Mouse (Mus musculus): Measurements from ENCODE around the gene Olfr832. TPM values are rescaled to one million over a fixed set of nuclear protein-coding genes. Genes with fewer than 3 reads are reported as not detected.

Olfr832 gene
- not detected in 2 replicates for polyA plus RNA-seq (2012; rRNA removed)

DNA sequence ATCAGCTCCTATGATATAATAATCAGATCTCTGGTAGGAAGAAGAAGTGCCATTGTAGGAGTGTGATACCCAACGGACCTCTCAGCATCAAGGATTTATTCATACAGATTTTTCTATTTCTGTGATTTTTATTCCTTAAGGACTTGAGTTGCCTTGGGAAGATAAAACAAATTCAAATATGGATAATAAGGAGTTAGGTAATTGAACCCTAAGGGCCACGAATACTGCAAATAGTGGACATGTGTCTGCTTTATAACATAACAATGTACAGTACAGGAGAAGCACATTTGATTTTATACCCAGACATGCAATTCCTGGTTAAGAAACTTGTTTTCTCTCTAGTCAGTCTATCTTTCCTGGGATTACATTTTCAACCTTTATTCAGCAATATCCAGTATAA lies at the start of gene Olfr832:
Gene Olfr832 (plus strand): TSS at position 301 of the 400 bp plus-strand sequence.

DNA sequence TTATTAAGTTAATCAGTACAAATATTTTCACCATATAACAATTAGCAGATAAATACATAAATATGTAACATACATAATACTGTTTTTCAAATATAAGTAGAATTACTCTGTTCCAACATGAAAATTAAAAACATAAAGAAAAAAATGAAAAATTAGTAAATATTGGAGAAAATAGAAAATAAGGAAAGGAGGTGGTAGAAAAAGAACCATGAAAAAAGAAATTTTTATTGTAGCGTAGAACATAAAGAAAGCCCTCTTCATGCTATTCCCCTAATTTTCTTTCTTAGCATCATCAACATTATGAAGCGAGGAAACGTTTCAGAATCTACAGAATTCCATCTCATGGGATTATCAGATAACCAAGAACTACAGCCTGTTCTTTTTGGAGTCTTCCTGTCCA lies 50.8 kb downstream of the Olfr832 start, which contains the start of gene Olfr834:
Gene Olfr834 (plus strand): TSS at position 301 of the 400 bp plus-strand sequence.

Other genes starting within 250 kb of the Olfr832 start
- gene Olfr24, start 173.1 kb upstream of the Olfr832 start, polyA plus RNA-seq (2012; rRNA removed) = not detected in 2 replicates
- not detected in 2 replicates for gene Olfr828, start 117.6 kb upstream of the Olfr832 start, polyA plus RNA-seq (2012; rRNA removed)
- not detected in 2 replicates for gene Olfr829, start 82.2 kb upstream of the Olfr832 start, polyA plus RNA-seq (2012; rRNA removed)
- not detected in 2 replicates for gene Olfr830, start 62.4 kb upstream of the Olfr832 start, polyA plus RNA-seq (2012; rRNA removed)
- not detected in 2 replicates for gene Olfr834, start 50.9 kb downstream of the Olfr832 start, polyA plus RNA-seq (2012; rRNA removed)
- gene Olfr835, start 95.6 kb downstream of the Olfr832 start, polyA plus RNA-seq (2012; rRNA removed) = not detected in 2 replicates
- gene Olfr836, start 183.3 kb downstream of the Olfr832 start, polyA plus RNA-seq (2012; rRNA removed) = not detected in 2 replicates
- not detected in 2 replicates for gene Olfr837, start 199.2 kb downstream of the Olfr832 start, polyA plus RNA-seq (2012; rRNA removed)
- not detected in 2 replicates for gene Olfr839-ps1, start 240.2 kb downstream of the Olfr832 start, polyA plus RNA-seq (2012; rRNA removed)